Mouse (Mus musculus) lung, adult 2 months (tissue): ENCODE measurements around the gene Cmtm4.

Source experiments
- CTCF ChIP-seq: fragments of 200-500 bp; IDR thresholded peaks from 2 replicates; pipeline ENCODE4 v1.5.1; 2011; ENCODE audit warnings: mild to moderate bottlenecking, low read length, control low read depth; ENCODE audit not compliant: insufficient read depth
- POLR2A ChIP-seq: fragments of 200-500 bp; IDR thresholded peaks from 2 replicates; pipeline ENCODE4 v1.6.1; 2011; ENCODE audit warnings: low read depth, mild to moderate bottlenecking, control low read depth, low read length, borderline replicate concordance; ENCODE audit errors: extremely low read depth

DNA sequence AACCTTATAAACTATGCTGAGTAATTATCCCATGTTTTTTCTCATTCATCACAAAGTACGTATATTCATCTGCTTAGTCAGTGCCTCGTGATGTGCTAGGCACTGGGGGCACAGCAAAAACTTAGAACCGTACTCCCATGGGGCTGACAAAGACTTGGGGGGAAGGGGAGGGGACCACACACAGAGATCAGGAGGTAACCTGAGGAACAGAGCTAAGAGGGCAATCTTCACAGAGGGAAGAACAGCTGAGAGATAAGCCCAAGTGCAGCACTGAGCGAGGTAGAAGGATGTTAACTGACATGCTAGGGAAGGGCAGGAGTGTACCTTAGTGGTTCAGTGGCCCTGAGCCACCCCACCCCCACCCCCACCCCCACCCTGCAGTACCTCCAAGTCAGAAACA is 8.9 kb downstream of the Cmtm4 start:
- TF ChIP-seq POLR2A = no peak
- no peak for TF ChIP-seq CTCF
